Mouse (Mus musculus) stomach, embryonic 15.5 days (tissue): Measurements from ENCODE around the gene Zfp953. TPM values are rescaled to one million over a fixed set of nuclear protein-coding genes. Genes with fewer than 3 reads are reported as not detected.

Experiments used
- polyA plus RNA-seq: library from polyadenylated mRNA; unstranded; fragments of >200 nt; fragmentation: Nextera tagmentation; extraction: Ambion mirVana; gene quantifications from 2 replicates; pipeline ENCODE4 v1.2.1, GENCODE M21; 2015

The Zfp953 gene
- polyA plus RNA-seq, 1 experiment from 2014 or later = 1.1 TPM

Other genes starting within 250 kb of the Zfp953 start
- 0.28 and 0.41 TPM in 2 replicates for gene Rslcan18, start 244.3 kb downstream of the Zfp953 start, polyA plus RNA-seq
- gene Zfp759, start 238.9 kb downstream of the Zfp953 start, polyA plus RNA-seq = 1.9 and 2.2 TPM in 2 replicates
- 6.5 and 9.6 TPM in 2 replicates for gene Rsl1, start 187.4 kb downstream of the Zfp953 start, polyA plus RNA-seq
- 2.1 and 2.3 TPM in 2 replicates for gene Zfp455, start 166.1 kb downstream of the Zfp953 start, polyA plus RNA-seq
- 1.8 and 1.9 TPM in 2 replicates for gene Zfp458, start 82.1 kb downstream of the Zfp953 start, polyA plus RNA-seq
- gene Zfp457, start 54.1 kb downstream of the Zfp953 start, polyA plus RNA-seq = 0.77 and 0.94 TPM in 2 replicates
- 2.7 and 2.9 TPM in 2 replicates for gene Zfp595, start 28.0 kb downstream of the Zfp953 start, polyA plus RNA-seq
- gene Gm28044, start 69 bp downstream of the Zfp953 start, polyA plus RNA-seq = 0.52 and 0.64 TPM in 2 replicates
- gene Gm28041, start 15.1 kb upstream of the Zfp953 start, polyA plus RNA-seq = 0.21 and 0.44 TPM in 2 replicates
- gene Zfp456, start 15.2 kb upstream of the Zfp953 start, polyA plus RNA-seq = 1.8 and 2.0 TPM in 2 replicates
- 5.5 and 7.5 TPM in 2 replicates for gene Zfp429, start 39.2 kb upstream of the Zfp953 start, polyA plus RNA-seq
- 0.90 and 1.1 TPM in 2 replicates for gene Zfp459, start 60.8 kb upstream of the Zfp953 start, polyA plus RNA-seq
- 8.7 and 9.6 TPM in 2 replicates for gene Zfp874a, start 91.0 kb upstream of the Zfp953 start, polyA plus RNA-seq
- gene Zfp874b, start 123.7 kb upstream of the Zfp953 start, polyA plus RNA-seq = 2.8 and 3.4 TPM in 2 replicates
- gene Zfp58, start 139.9 kb upstream of the Zfp953 start, polyA plus RNA-seq = 12.7 and 13.3 TPM in 2 replicates
- not detected in 2 replicates for gene Gm26965, start 165.5 kb upstream of the Zfp953 start, polyA plus RNA-seq
- gene Zfp87, start 165.6 kb upstream of the Zfp953 start, polyA plus RNA-seq = 19.4 and 20.4 TPM in 2 replicates
- 11.8 and 11.9 TPM in 2 replicates for gene Zfp748, start 193.2 kb upstream of the Zfp953 start, polyA plus RNA-seq
- 3.5 and 4.7 TPM in 2 replicates for gene Zfp729b, start 249.1 kb upstream of the Zfp953 start, polyA plus RNA-seq